Mouse (Mus musculus) lung, embryonic 14.5 days (tissue): ENCODE measurements around the gene Tmem30c. TPM values are rescaled to one million over a fixed set of nuclear protein-coding genes. Genes with fewer than 3 reads are reported as not detected.
A peak's percentile ranks its signal among the peaks of the same experiment; 100 is the strongest.
"Not testable (repeated sequence)": the region's sequence is repeated elsewhere in the genome, so short reads cannot be mapped to it uniquely, and the experiment has no call there.

Experiments
- ATAC-seq: fragments of 200-750 bp; cut with Nextera tagmentation; 2 replicates; pipeline ENCODE4 v1.8.0; 2017; ENCODE audit warnings: mild to moderate bottlenecking, moderate TSS enrichment, moderate library complexity; ENCODE audit not compliant: insufficient read depth
- DNase-seq: peaks from one replicate; pipeline ENCODE4 v3.0.0-alpha.2; 2015
- H3K27ac ChIP-seq: fragments of 300-500 bp; sonication (generic); 2 replicates; pipeline ENCODE4 v1.5.1; 2014; ENCODE audit warnings: low read depth, mild to moderate bottlenecking, moderate library complexity
- H3K27me3 ChIP-seq: fragments of 300-500 bp; sonication (generic); 2 replicates; pipeline ENCODE4 v1.6.1; 2014; ENCODE audit warnings: low read length, control low read depth; ENCODE audit not compliant: insufficient read depth
- H3K36me3 ChIP-seq: fragments of 300-500 bp; sonication (generic); 2 replicates; pipeline ENCODE4 v1.6.1; 2014; ENCODE audit warnings: control low read depth; ENCODE audit not compliant: insufficient read depth
- H3K4me1 ChIP-seq: fragments of 300-500 bp; sonication (generic); 2 replicates; pipeline ENCODE4 v1.6.1; 2014; ENCODE audit warnings: antibody characterized with exemption, control low read depth; ENCODE audit not compliant: insufficient read depth
- H3K4me2 ChIP-seq: fragments of 300-500 bp; sonication (generic); 2 replicates; pipeline ENCODE4 v1.6.1; 2014; ENCODE audit warnings: mild to moderate bottlenecking
- H3K4me3 ChIP-seq: fragments of 300-500 bp; sonication (generic); 2 replicates; pipeline ENCODE4 v1.5.1; 2014; ENCODE audit warnings: low read depth, low read length
- H3K9ac ChIP-seq: fragments of 300-500 bp; sonication (generic); 2 replicates; pipeline ENCODE4 v1.6.1; 2014
- H3K9me3 ChIP-seq: fragments of 300-500 bp; sonication (generic); 2 replicates; pipeline ENCODE4 v1.6.1; 2016; ENCODE audit warnings: low read depth, low read length, control low read depth
- CTCF ChIP-seq: IDR thresholded peaks from 2 replicates; pipeline ENCODE4 v1.5.1; 2016; ENCODE audit warnings: antibody characterized with exemption, low read depth
- WGBS: fragments of 180-500 bp; shearing (Covaris S2); extraction: QIAGEN DNeasy Blood & Tissue Kit; methylation state at CpG from one replicate; pipeline ENCODE4 v1.1.7; 2014; 5-methylcytosine and 5-hydroxymethylcytosine counted together
- polyA plus RNA-seq: library from polyadenylated mRNA; unstranded; fragments of >200 nt; fragmentation: Nextera tagmentation; extraction: Ambion mirVana; gene quantifications from 2 replicates; pipeline ENCODE4 v1.2.1, GENCODE M21; 2014

Tmem30c gene
- polyA plus RNA-seq, 1 experiment from 2014 or later: 0.07 TPM

DNA sequence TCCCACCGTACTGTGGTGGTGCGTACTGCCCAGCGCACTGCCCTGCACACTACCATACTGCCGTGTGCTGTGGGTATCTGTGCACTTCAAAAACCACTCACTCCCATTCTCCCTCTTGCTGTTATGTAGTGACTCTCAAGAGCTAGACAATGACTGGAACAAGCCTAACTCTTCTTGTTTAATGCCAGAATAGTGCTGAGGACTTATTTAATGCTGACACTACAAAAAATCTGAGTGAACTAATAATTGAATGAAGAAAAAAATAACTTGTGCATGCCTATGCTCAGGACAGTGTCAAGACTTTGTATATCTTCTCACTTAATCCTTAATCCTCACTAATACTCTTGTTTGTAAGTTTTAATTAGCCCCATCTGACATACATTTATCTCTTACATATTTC, 45.2 kb downstream of the Tmem30c start:
- no peak for TF ChIP-seq CTCF
- ATAC-seq (no peak), DNase-seq (no peak)
- Histone ChIP-seq H3K27me3 (no peaks in the 10 kb centered on the region), H3K4me3 (no peak overlapping the region), H3K27ac (no peak overlapping the region), H3K36me3 (no peaks in the 10 kb centered on the region), H3K9me3 (no peaks in the 10 kb centered on the region; the same call in 1 of the 2 replicates), H3K9ac (no peak overlapping the region), H3K4me2 (no peak overlapping the region), H3K4me1 (peaks cover 5% of the 10 kb centered on the region)
- 86% methylated on average over 4 of the region's 4 CpGs for WGBS

DNA sequence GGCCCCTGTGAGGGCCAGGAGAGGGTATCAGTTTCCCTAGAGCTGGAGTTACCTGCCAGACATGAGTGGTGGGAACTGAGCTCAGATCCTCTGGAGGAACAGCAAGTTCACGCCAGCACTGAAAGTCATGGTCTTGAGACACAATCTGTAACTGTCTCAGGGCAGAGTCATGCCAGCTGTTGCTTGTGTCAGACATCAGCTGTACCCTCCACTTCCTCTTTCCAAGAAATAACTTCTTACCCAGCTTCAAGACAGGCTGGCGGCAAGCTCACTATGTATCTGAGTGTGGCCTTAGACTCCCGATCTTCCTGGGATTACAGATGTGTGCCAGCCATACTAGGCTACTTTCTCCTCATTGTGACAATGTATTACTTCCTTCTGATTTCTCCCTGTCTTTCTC, 46.1 kb downstream of the Tmem30c start:
- no peak for DNase-seq

DNA sequence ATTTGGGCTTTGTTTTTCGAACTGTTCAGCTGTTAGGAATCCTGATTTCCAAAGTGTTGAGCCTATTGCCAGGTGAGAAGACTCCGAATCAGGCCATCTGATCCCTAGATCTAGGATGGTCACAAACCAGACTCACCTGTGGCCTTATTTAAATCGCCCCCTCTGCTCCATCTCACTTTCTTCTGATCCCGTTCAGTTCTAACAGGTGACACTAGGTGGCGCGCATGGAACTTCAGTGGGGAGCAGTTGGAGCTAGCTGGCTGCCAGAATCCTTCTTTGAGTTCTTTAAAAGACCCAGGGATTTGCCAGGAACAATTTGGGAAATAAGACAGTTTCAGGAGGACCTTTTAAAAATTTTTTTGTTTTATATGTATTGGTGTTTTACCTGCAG, 48.8 kb downstream of the Tmem30c start:
- Histone ChIP-seq H3K4me3 (no peak overlapping the region), H3K4me1 (no peaks in the 10 kb centered on the region), H3K9me3 (no peaks in the 10 kb centered on the region), H3K27ac (no peak overlapping the region), H3K4me2 (no peak overlapping the region), H3K9ac (no peak overlapping the region), H3K36me3 (no peaks in the 10 kb centered on the region), H3K27me3 (no peaks in the 10 kb centered on the region)
- ATAC-seq: peak; percentile 58
- DNase-seq: peak; percentile 93
- TF ChIP-seq CTCF: peak; percentile 95
- WGBS: 8% methylated on average over 6 of the region's 6 CpGs

More for the DNA sequence above, 46.1 kb downstream of the Tmem30c start:
- Histone ChIP-seq H3K9me3 (no peaks in the 10 kb centered on the region; the same call in 1 of the 2 replicates), H3K27me3 (no peaks in the 10 kb centered on the region), H3K36me3 (no peaks in the 10 kb centered on the region), H3K4me2 (no peak overlapping the region), H3K4me3 (no peak overlapping the region), H3K9ac (no peak overlapping the region), H3K27ac (no peak overlapping the region), H3K4me1 (peaks cover 3% of the 10 kb centered on the region)
- no peak for TF ChIP-seq CTCF
- no peak for ATAC-seq
- 73% methylated on average over 3 of the region's 3 CpGs for WGBS

DNA sequence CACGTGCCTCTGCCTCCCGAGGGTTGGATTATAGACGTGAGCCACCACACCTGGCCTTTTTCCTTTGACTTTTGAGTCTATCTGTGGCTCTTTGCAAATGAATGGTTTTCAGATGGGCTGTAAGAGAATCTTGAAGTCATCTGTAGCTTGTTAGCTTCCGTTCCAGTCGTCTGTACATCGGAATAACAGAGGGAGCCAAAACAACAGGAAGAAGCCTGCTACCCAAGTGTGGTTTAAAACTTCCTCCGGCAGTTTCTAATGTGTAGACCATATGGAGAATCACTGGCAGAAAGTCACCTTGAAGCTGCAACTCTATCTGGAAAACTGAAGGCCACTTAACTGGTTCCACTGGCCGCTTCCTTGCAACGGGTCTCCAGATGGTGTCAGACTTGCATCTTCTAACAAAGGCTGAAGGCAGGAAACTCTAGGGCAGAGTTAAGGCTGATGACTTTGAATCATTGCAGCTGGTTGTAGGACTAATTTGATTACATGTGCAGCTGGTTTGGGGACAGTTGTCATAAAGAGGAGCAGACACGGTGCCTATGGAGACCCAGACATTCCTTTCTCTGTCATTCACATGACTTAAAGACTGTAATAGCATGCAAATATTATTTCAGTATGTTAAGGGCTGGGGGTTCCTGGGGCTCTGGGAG, 49.3 kb downstream of the Tmem30c start:
- no peaks in the 10 kb centered on the region for H3K9me3 ChIP-seq
- H3K36me3 ChIP-seq: no peaks in the 10 kb centered on the region
- no peak overlapping the region for H3K27ac ChIP-seq
- H3K4me1 ChIP-seq: no peaks in the 10 kb centered on the region
- ATAC-seq (peak; percentile 70), DNase-seq (peak; percentile 69)
- 50% methylated on average over 10 of the region's 10 CpGs for WGBS
- no peak overlapping the region for H3K4me3 ChIP-seq
- no peaks in the 10 kb centered on the region for H3K27me3 ChIP-seq
- no peak overlapping the region for H3K4me2 ChIP-seq
- H3K9ac ChIP-seq: no peak overlapping the region
- 0 out of 2 replicates have a peak, but pooled peaks have one; percentile 8 for TF ChIP-seq CTCF

DNA sequence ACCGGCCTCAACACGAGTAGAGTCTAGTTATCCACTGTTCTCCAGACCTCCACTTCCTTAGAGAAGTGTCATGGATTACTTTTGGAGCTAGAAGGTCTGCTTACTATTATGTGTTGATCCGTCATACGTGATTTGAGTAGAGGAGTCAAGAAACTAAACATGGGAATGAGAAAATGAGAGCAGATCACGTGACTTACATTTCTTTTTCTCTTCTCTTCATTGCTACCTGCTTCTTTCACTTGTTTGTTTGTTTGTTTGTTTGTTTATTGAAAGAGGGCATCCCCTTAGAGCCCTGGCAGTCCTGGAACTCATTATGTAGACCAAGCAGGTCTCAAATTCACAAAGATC, 49.8 kb downstream of the Tmem30c start:
- Histone ChIP-seq H3K4me1 (no peaks in the 10 kb centered on the region), H3K9me3 (no peaks in the 10 kb centered on the region), H3K9ac (no peak overlapping the region), H3K4me2 (no peak overlapping the region), H3K27me3 (no peaks in the 10 kb centered on the region), H3K36me3 (no peaks in the 10 kb centered on the region), H3K4me3 (no peak overlapping the region), H3K27ac (no peak overlapping the region)
- TF ChIP-seq CTCF: no peak
- no peak for DNase-seq
- no peak for ATAC-seq
- WGBS: 84% methylated on average over 5 of the region's 5 CpGs

DNA sequence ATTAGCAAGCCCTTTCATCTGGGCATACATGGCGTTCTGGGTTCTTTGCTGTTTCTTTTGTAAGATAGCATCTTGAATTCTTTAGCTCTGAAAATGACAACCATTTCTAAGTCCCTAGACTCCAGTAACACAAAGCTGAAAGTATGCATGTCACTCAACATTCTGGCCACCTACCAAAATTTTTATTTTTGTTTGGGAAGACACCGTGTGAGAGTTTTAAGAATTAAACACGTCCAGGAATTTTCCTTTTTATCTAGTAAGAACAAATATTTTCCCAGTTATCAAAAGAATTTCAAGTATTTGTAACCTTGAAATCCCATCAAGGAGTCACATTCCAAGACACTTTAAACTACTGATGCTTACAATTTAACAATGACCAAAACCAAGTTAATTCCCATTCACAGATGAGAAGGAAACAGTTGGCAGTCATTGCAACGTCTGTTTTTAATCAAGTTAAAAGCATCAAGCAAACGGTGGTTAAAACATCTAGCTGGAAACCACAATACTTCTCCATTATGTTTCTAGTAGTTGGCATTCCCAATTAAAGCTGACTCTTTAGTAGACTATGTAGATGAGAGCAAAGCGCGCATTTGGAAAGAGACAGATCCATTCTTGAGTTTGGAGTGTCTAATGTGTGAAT, 56.7 kb downstream of the Tmem30c start:
- H3K36me3 ChIP-seq: no peaks in the 10 kb centered on the region
- no peak overlapping the region for H3K27ac ChIP-seq
- H3K4me2 ChIP-seq: no peak overlapping the region
- ATAC-seq (no peak), DNase-seq (peak; percentile 33)
- no peaks in the 10 kb centered on the region for H3K4me1 ChIP-seq
- no peak for TF ChIP-seq CTCF
- no peak overlapping the region for H3K9ac ChIP-seq
- WGBS: 42% methylated on average over 7 of the region's 7 CpGs
- no peaks in the 10 kb centered on the region for H3K9me3 ChIP-seq
- H3K4me3 ChIP-seq: no peak overlapping the region
- no peaks in the 10 kb centered on the region for H3K27me3 ChIP-seq

DNA sequence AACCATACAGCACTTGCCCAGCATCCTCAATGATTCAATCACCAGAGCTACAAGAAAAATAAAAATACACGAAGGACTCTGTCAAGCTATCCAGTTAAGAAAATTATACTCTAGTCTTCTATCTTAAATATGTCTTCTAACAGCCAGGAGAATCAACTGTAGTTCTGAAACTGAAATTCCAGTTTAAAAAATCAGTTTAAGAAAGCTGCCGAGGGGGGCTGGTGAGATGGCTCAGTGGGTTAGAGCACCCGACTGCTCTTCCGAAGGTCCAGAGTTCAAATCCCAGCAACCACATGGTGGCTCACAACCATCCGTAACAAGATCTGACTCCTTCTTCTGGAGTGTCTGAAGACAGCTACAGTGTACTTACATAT, 60.7 kb downstream of the Tmem30c start:
- not testable (repeated sequence) for H3K9ac ChIP-seq, H3K27me3 ChIP-seq, H3K9me3 ChIP-seq, DNase-seq, ATAC-seq, H3K36me3 ChIP-seq, H3K27ac ChIP-seq, H3K4me1 ChIP-seq
- WGBS: 63% methylated on average over 4 of the region's 5 CpGs
- peak overlapping the region; percentile 68 for H3K4me3 ChIP-seq
- H3K4me2 ChIP-seq: peak overlapping the region; percentile 69
